ENCODE assay signal across 9 mouse cellular contexts in genomic region chr13:41643798-41644197, GRCm38 (mm10). TPM values are rescaled to one million over a fixed set of nuclear protein-coding genes. Genes with fewer than 3 reads are reported as not detected.
DNase-seq lines count a peak whose midpoint lies in the region; ATAC-seq lines count a peak whose summit lies in the region.
"Had no signal": no experiment of that assay in that cellular context is flagged by ENCODE, and none has a peak within 500 bp of the region (broad histone marks: within the 10 kb centered on the region; RNA-seq: fewer than 3 reads in every experiment).

No protein-coding gene starts in this region.

- H3K4me3 ChIP-seq in hindbrain, embryonic 10.5 days = no peak overlapping the region
- H3K4me3 ChIP-seq in hindbrain, embryonic 13.5 days = no peak overlapping the region
- H3K4me3 ChIP-seq in intestine, embryonic 16.5 days (ENCODE audit: low read length) = no peak overlapping the region

- no peaks in the 10 kb centered on the region for H3K9me3 ChIP-seq in hindbrain, embryonic 10.5 days
- H3K9me3 ChIP-seq in hindbrain, embryonic 13.5 days = no peaks in the 10 kb centered on the region
- no peaks in the 10 kb centered on the region for H3K9me3 ChIP-seq in intestine, embryonic 16.5 days (ENCODE audit: control insufficient read depth, low read length)

- H3K4me2 ChIP-seq in hindbrain, embryonic 13.5 days = no peak overlapping the region
- H3K4me2 ChIP-seq in intestine, embryonic 16.5 days (ENCODE audit: low read depth, low read length) = no peak overlapping the region

- no peak for ATAC-seq in hindbrain, embryonic 13.5 days (ENCODE audit: low FRiP score)
- ATAC-seq in intestine, embryonic 16.5 days = peak; percentile 69

- no peaks in the 10 kb centered on the region for H3K27me3 ChIP-seq in hindbrain, embryonic 10.5 days (ENCODE audit: insufficient read depth, poor library complexity, severe bottlenecking)
- no peaks in the 10 kb centered on the region for H3K27me3 ChIP-seq in hindbrain, embryonic 13.5 days
- H3K27me3 ChIP-seq in intestine, embryonic 16.5 days (replicated peaks; ENCODE audit: control insufficient read depth, insufficient read depth, low read length) = no peaks in the 10 kb centered on the region

- no peak overlapping the region for H3K9ac ChIP-seq in hindbrain, embryonic 13.5 days
- no peak overlapping the region for H3K9ac ChIP-seq in intestine, embryonic 16.5 days (ENCODE audit: low read depth, low read length)

- peak; percentile 23 for DNase-seq in hindbrain, embryonic 10.5 days (ENCODE audit: low spot score)
- peak; percentile 38 for DNase-seq in embryo, embryonic 10.5 days (ENCODE audit: low spot score)
- peak; percentile 38 for DNase-seq in lung, postnatal 36 days
- DNase-seq in thymus, postnatal 4 days = no peak
- DNase-seq in urinary bladder, postnatal 10 days (ENCODE audit: low spot score) = no peak
- no peak for DNase-seq in layer of hippocampus, postnatal 36 days
- DNase-seq: left cerebral cortex, postnatal 4 days had no signal

- peaks cover 47% of the 10 kb centered on the region for H3K4me1 ChIP-seq in hindbrain, embryonic 10.5 days (replicated peaks)
- H3K4me1 ChIP-seq in hindbrain, embryonic 13.5 days (replicated peaks) = no peaks in the 10 kb centered on the region; the same call in 1 of the 2 replicates
- H3K4me1 ChIP-seq in intestine, embryonic 16.5 days (ENCODE audit: control insufficient read depth, insufficient read depth, low read length) = peaks cover 10% of the 10 kb centered on the region

- H3K27ac ChIP-seq in hindbrain, embryonic 10.5 days = peak overlapping the region; percentile 64; the same call in 1 of the 2 replicates
- H3K27ac ChIP-seq in hindbrain, embryonic 13.5 days = no peak overlapping the region
- H3K27ac ChIP-seq in intestine, embryonic 16.5 days (ENCODE audit: low read length) = peak overlapping the region; percentile 31; the same call in 1 of the 2 replicates

- H3K36me3 ChIP-seq in hindbrain, embryonic 10.5 days = no peaks in the 10 kb centered on the region
- no peaks in the 10 kb centered on the region for H3K36me3 ChIP-seq in hindbrain, embryonic 13.5 days
- H3K36me3 ChIP-seq in intestine, embryonic 16.5 days (ENCODE audit: control insufficient read depth, insufficient read depth, low read length) = no peaks in the 10 kb centered on the region

- 44% methylated on average over 7 of the region's 7 CpGs for WGBS in hindbrain, embryonic 10.5 days
- 62% methylated on average over 7 of the region's 7 CpGs for WGBS in hindbrain, embryonic 13.5 days
- 60% methylated on average over 7 of the region's 7 CpGs for WGBS in intestine, embryonic 16.5 days

RNA-seq across cellular contexts. Expression of gene Tmem170b, which starts 38.1 kb away (rescaled TPM):
- 12.0 and 14.5 TPM in 2 replicates for polyA plus RNA-seq in hindbrain, embryonic 10.5 days (2016; fragmentation: Nextera tagmentation; extraction: Ambion mirVana)
- 37.8 and 37.9 TPM in 2 replicates for polyA plus RNA-seq in hindbrain, embryonic 13.5 days (2015; fragmentation: Nextera tagmentation; extraction: Ambion mirVana)
- polyA plus RNA-seq in intestine, embryonic 16.5 days (2015; fragmentation: Nextera tagmentation; extraction: Ambion mirVana) = 10.4 and 10.9 TPM in 2 replicates
- total RNA-seq in layer of hippocampus, postnatal 36 days (2021) = 100 to 1,000 TPM in 1 of 2 experiments, 10 to 100 TPM in 1; 99.0 to 101 TPM

Comparison
In these comparisons a context has a peak if more than half of its experiments do, and no peak if none do; other contexts are left out.
1. DNase-seq: peak in hindbrain, embryonic 10.5 days (single experiment), embryo, embryonic 10.5 days (single experiment) and lung, postnatal 36 days (single experiment); none in thymus, postnatal 4 days (single experiment), urinary bladder, postnatal 10 days (single experiment) and layer of hippocampus, postnatal 36 days (0 of 2).